Mouse (Mus musculus) lung, postnatal 10 days (tissue): ENCODE data around the gene Rab1b.
A peak's percentile ranks its signal among the peaks of the same experiment; 100 is the strongest.
"Not testable (repeated sequence)": the region's sequence is repeated elsewhere in the genome, so short reads cannot be mapped to it uniquely, and the experiment has no call there.

Experiments
- DNase-seq: peaks from one replicate; pipeline ENCODE4 v3.0.0; 2021

Rab1b gene

GRCm38 (mm10) chr19:5097521-5098362, 9.1 kb downstream of the Rab1b start:
- DNase-seq = no peak

- DNase-seq = no peak
These were observed 10.9 kb downstream of the Rab1b start for GRCm38 (mm10) chr19:5095887-5096474.

GRCm38 (mm10) chr19:5094746-5095417, 12.0 kb downstream of the Rab1b start:
- no peak for DNase-seq

- peak; percentile 96 for DNase-seq
These were observed 12.6 kb downstream of the Rab1b start for GRCm38 (mm10) chr19:5094243-5094632.

- DNase-seq = no peak
These were observed 13.2 kb downstream of the Rab1b start for GRCm38 (mm10) chr19:5093481-5094242.

GRCm38 (mm10) chr19:5092083-5092482, 14.8 kb downstream of the Rab1b start:
- DNase-seq = no peak

- no peak for DNase-seq
These were observed 17.5 kb downstream of the Rab1b start for GRCm38 (mm10) chr19:5089324-5089723.

- DNase-seq = peak; percentile 98
These were observed 18.8 kb downstream of the Rab1b start, which contains the start of gene Yif1a for GRCm38 (mm10) chr19:5087884-5088728. Gene Yif1a, plus strand, starts transcription at chr19:5088538.

- not testable (repeated sequence) for DNase-seq
These were observed 20.3 kb downstream of the Rab1b start for GRCm38 (mm10) chr19:5086533-5086932.

- DNase-seq = no peak
These were observed 21.6 kb downstream of the Rab1b start, which contains the start of gene Tmem151a for GRCm38 (mm10) chr19:5085145-5085863. Gene Tmem151a, minus strand, starts transcription at chr19:5085531.

- no peak for DNase-seq
These were observed 22.1 kb downstream of the Rab1b start for GRCm38 (mm10) chr19:5084834-5085144.

GRCm38 (mm10) chr19:5083961-5084833, 22.7 kb downstream of the Rab1b start:
- no peak for DNase-seq

- DNase-seq = no peak
These were observed 24.3 kb downstream of the Rab1b start for GRCm38 (mm10) chr19:5082596-5082995.

GRCm38 (mm10) chr19:5082005-5082404, 24.9 kb downstream of the Rab1b start:
- DNase-seq = no peak

- no peak for DNase-seq
These were observed 27.6 kb downstream of the Rab1b start for GRCm38 (mm10) chr19:5079279-5079678.

- DNase-seq = no peak
These were observed 33.4 kb downstream of the Rab1b start for GRCm38 (mm10) chr19:5073518-5073917.

- peak; percentile 72 for DNase-seq
These were observed 33.8 kb downstream of the Rab1b start for GRCm38 (mm10) chr19:5073028-5073427.

- peak; percentile 67 for DNase-seq
These were observed 34.4 kb downstream of the Rab1b start for GRCm38 (mm10) chr19:5072389-5073019.

GRCm38 (mm10) chr19:5071545-5072369, 35.1 kb downstream of the Rab1b start:
- DNase-seq = peak; percentile 93
